Mouse (Mus musculus) brain, embryonic 14.5 days (tissue): ENCODE measurements at regions not wholly inside any gene's neighbourhood (a gene's known extent, or its start where the extent isn't known, plus 50 kb on each side); places are given as distances from the start of the nearest gene placed in this dataset.
A peak's percentile ranks its signal among the peaks of the same experiment; 100 is the strongest.

Experiments
- DNase-seq: peaks from one replicate; pipeline ENCODE4 v3.0.0-alpha.2; 2011; ENCODE audit warnings: low read depth
- CTCF ChIP-seq: fragments of 200-500 bp; IDR thresholded peaks from 2 replicates; pipeline ENCODE4 v1.5.1; 2012; ENCODE audit warnings: inconsistent platforms, mild to moderate bottlenecking, moderate library complexity, borderline replicate concordance; ENCODE audit not compliant: insufficient read depth, insufficient read length; ENCODE audit errors: extremely low read depth
- POLR2A ChIP-seq: fragments of 200-500 bp; IDR thresholded peaks from 2 replicates; pipeline ENCODE4 v1.6.1; 2012; ENCODE audit warnings: mild to moderate bottlenecking, inconsistent platforms, borderline replicate concordance; ENCODE audit not compliant: poor library complexity, insufficient read depth, insufficient read length, severe bottlenecking; ENCODE audit errors: extremely low read depth

DNA sequence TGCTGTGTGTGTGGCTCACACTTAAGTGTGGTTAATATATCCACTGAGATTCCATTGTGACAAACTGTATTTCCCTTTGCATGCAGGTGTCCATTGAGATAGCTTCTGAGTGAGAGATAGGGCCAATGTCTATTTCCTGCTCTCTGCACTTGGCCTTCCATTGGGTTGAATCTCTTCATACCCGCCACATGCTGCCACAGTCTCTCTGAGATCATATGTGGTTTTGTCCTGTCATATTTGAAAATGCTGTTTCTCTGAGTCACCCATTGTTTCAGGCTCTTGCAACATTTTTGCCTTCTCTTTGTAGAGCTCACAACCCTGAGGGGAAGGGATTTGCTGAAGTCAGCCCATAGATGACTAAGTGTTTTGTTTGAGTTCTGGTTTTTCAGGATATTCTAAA lies 2081.3 kb downstream of the Olfm4 start:
- no peak for TF ChIP-seq POLR2A
- TF ChIP-seq CTCF, result no peak
- DNase-seq, result no peak

DNA sequence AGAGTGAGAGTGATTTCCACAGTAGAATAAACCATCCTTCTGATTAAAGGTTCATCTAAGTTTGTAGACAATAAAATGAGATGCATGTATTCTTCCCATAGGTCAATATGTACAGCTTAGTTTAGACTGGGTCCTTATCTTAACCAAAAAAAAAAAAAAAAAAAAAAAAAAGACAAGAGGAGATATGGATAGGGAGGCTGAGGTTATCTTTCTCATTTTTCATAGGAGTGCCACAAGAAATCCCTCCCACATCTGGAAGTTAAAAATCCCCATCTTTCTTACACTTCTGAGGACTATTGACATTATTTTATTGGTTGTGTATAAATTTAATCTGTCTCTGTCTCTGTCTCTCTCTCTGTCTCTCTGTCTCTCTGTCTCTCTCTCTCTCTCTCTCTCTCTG lies 2117.8 kb downstream of the Olfm4 start:
- no peak for TF ChIP-seq CTCF
- no peak for TF ChIP-seq POLR2A

DNA sequence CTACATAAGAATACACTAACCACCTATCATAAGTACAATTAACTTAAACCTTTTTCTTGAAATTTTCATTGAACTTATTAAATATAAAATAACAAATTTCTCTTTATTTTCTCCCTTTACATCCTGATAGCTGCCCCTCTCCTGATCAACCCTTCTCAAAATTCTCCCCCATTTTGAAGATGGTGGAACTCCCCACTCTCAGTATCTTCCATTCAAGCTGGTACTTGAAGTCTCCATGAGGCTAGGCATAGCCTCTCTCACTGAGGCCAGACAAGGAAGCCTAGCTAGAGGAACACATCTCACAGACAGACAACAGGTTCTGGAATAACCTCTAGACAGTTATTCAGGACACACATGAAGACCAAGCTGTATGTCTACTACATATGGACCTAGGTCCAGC lies 2129.0 kb downstream of the Olfm4 start:
- TF ChIP-seq CTCF (no peak), POLR2A (no peak)
- DNase-seq, result no peak

More for the DNA sequence above, 2117.8 kb downstream of the Olfm4 start:
- no peak for DNase-seq

- TF ChIP-seq CTCF, result no peak
- no peak for TF ChIP-seq POLR2A
- DNase-seq, result peak; percentile 10
These were observed 2165.1 kb downstream of the Olfm4 start for GRCm38 (mm10) chr14:82148827-82149498.

DNA sequence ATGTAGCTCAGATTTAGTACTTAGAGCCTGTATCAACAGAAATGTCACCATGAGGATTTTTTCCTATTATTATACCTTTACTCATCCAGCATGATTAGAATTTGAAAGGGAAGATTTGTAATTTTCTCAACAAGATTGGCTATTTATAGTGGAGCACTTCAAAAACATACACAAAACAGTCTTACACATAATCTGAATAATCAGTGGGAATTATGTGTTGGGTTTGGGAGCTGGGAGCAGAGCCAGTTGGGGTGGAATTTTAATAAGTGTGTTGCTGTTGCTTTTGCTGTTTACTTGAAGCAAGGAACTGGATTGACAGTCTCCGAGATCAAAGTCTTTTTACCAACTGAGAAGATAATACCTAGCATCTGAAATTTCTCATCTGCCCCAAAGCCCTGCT lies 2201.5 kb downstream of the Olfm4 start:
- DNase-seq, result peak; percentile 65
- TF ChIP-seq CTCF (no peak), POLR2A (no peak)

DNA sequence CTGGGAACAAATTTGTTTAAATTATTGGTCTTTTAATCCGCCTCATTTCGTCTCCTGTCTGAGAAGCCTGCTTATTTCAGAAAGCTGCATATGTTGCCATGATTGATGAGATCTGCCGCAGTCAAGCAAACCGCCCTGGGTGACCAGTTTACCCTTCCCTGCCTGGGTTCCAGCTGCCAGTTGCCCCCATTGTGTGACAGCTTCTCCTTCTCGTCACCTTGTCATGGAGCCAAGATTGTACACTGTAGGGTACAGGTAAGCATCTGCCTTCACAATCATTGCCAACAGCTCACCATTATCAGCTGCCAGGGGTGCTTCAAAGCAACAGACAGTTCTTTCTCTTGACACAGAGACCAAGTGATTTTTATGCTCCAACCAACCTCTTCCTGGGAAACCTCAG lies 2226.5 kb downstream of the Olfm4 start:
- no peak for TF ChIP-seq CTCF
- TF ChIP-seq POLR2A, result no peak
- peak; percentile 31 for DNase-seq

DNA sequence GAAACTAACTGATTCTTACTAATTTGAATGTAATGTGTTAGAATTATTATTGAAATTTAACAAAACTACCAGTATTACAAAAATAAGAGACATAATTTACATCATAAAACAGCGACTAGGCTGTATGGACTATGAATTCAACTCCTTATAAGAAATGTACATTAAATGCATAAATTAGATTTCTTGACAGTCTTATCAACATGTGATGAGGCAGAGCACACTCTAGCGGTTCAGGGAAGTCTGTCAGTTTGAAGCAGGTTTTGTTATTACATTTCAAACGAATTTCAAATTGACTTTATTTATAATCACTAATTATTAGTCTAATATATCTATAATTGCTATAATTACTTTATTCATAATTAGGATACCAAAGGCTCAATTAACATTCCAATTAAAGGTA lies 2214.8 kb upstream of the Pcdh17 start:
- DNase-seq, result no peak
- TF ChIP-seq POLR2A, result no peak
- TF ChIP-seq CTCF, result no peak

DNA sequence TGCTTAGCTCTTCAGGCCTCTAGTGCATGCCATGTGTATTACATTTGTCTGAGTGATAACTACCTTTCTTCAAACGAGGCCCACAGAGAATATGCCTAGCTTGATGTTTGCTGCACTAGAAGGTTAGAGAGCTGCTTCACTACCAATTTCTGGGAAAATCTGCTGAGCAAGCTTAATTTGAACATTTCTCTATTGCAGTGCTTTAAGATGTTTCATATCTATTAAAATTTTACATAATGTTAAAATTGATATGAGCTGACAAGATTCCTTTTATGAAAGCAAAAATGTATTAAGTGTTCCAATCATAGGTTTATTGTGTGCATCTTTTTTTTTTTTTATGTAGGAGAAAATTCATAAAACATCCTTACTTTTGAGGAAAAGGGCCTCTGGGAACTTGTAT lies 2207.1 kb upstream of the Pcdh17 start:
- DNase-seq, result peak; percentile 12
- no peak for TF ChIP-seq CTCF
- no peak for TF ChIP-seq POLR2A

- peak; percentile 5 for DNase-seq
These were observed 2200.0 kb upstream of the Pcdh17 start for GRCm38 (mm10) chr14:82243321-82243720.

DNA sequence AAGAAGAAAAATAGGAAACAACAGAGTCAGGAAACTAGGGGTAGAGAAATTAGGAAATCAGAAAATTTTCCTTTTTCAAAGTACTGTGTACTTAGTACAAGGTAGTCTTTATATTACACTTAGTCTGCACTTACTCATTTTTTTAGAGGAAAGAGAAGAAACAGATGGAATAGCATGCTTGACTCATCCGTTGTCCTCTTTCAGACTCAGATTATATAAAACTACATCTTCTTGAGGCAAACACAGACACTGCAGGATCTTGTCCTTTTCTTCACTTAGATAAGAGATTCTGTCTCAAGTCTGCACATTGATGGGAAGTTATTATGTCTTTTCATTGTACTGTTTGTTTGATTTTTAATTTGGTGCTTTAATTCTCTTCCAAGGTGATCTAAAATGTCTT lies 2198.5 kb upstream of the Pcdh17 start:
- no peak for DNase-seq
- no peak for TF ChIP-seq POLR2A
- TF ChIP-seq CTCF, result no peak

More at GRCm38 (mm10) chr14:82243321-82243720, 2200.0 kb upstream of the Pcdh17 start:
- no peak for TF ChIP-seq CTCF
- TF ChIP-seq POLR2A, result no peak
